Mouse (Mus musculus) adrenal gland (tissue): ENCODE results near the gene Hs3st2.
"Not testable (repeated sequence)": the region's sequence is repeated elsewhere in the genome, so short reads cannot be mapped to it uniquely, and the experiment has no call there.

Source experiments
- intact Hi-C: fragments of 180-260 bp; cut with DNase I; formaldehyde crosslinking; loops from one replicate; pipeline ENCODE4 v1.15.1; 2025
- long read RNA-seq, 2 experiments: library from polyadenylated mRNA; unstranded; transcript quantifications; one replicate each; pipeline ENCODE4 v2.0.0; 2020; ENCODE audit warnings: borderline replicate concordance in 1 of 2; ENCODE audit not compliant: insufficient replicate concordance in 1 of 2

Hs3st2 gene
- long read RNA-seq, experiment 1, partial matches to known transcripts: 0 of 3 reads
- long read RNA-seq, experiment 1, other reads (novel, unspliced or antisense): 1 of 3 reads
- long read RNA-seq, experiment 2, partial matches to known transcripts: 0 of 3 reads
- long read RNA-seq, experiment 2, other reads (novel, unspliced or antisense): 1 of 3 reads

- intact Hi-C loops: no loop called here
Measured at GRCm38 (mm10) chr7:121391225-121391983, at the start of gene Hs3st2. Gene Hs3st2, plus strand, starts transcription at chr7:121391859.

DNA sequence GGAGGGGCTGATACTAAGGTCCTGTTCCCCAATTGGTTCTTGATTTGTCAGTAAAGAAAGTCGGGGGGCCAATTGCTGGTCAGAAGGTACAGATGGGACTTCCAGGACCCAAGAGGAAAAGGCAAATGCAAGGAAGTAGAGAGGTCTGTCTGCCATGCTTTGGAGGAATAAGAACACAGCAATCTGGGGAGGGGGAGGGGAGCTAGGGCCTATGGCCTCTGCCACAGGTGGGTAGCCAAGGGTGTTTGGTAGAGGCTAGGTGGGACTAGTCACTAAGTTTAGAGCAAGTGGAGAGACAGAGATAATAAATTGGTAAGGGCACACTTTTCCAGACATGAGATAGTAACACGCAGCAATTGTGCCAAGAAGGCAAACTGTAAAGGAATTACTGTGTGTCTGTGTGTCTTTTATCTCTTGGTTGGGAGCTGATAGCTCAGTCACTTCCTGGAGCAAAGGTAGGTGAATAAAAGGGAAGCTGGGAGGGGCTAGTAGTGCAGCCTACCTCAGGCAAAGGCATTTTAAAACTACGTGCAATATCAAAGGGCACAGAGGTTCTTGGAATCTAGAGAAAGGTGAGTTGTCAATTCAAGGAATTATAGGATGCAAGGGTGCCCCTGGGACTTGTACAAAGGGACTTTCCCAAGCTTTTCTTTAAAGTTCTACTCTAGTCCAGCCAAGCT, 43.2 kb upstream of the Hs3st2 start:
- intact Hi-C loops: no loop called here

- intact Hi-C loops: no loop called here
Measured at GRCm38 (mm10) chr7:121351688-121352087, 40.0 kb upstream of the Hs3st2 start.

GRCm38 (mm10) chr7:121361448-121361847, 30.2 kb upstream of the Hs3st2 start:
- intact Hi-C loops: not testable (repeated sequence)

GRCm38 (mm10) chr7:121365584-121365983, 26.1 kb upstream of the Hs3st2 start:
- intact Hi-C loops: no loop called here

GRCm38 (mm10) chr7:121367185-121367584, 24.5 kb upstream of the Hs3st2 start:
- intact Hi-C loops: no loop called here

DNA sequence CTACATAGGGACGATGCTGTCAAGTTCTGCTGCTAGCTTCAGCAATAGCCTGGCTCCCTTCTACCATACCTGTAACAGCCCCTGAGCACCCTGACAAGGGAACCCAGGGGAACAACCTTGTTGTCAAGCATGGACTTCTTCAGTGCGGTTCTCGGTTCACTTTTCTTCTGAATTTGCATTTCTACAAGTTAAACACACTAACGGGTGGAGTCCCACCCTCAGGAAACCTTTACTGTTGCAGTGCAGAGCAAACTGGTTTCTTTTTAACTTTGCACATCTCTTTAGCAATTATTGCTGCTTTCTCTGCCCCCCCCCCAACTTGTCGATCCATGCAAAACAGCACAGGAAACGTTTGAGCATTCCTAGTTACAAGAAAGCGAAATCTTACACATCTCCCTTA, 19.7 kb upstream of the Hs3st2 start:
- intact Hi-C loops: no loop called here

DNA sequence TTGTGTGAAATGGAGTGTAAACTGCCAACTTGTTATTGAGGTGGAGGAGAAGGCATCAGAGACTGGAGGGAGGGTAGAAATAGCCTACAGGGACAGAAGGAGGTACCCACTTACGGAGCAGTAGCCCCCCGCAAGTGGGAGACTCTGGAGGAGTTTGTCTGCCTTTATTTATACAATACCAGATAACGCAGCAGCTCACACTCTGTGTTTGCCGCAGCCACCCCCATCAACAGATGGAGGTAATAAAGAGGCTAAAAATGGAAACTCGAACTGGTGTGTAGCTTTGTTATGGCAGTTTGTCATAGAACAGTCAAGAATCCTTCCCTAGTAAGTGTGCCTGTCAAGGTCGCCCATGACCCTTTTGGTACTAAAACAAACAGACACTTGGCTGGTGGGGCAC, 16.2 kb upstream of the Hs3st2 start:
- intact Hi-C loops: no loop called here

- intact Hi-C loops: no loop called here
Measured at GRCm38 (mm10) chr7:121378942-121379341, 12.7 kb upstream of the Hs3st2 start.

GRCm38 (mm10) chr7:121391984-121392739, 503 bp downstream of the Hs3st2 start:
- intact Hi-C loops: no loop called here

DNA sequence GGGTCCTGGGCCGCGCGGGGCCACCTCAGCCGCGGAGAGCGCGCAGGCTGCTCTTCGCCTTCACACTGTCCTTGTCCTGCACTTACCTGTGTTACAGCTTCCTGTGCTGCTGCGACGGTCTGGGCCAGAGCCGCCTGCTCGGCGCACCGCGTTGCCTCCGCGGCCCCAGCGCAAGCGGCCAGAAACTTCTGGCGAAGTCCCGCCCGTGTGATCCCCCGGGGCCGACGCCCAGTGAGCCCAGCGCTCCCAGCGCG, 1.0 kb downstream of the Hs3st2 start:
- intact Hi-C loops: no loop called here

DNA sequence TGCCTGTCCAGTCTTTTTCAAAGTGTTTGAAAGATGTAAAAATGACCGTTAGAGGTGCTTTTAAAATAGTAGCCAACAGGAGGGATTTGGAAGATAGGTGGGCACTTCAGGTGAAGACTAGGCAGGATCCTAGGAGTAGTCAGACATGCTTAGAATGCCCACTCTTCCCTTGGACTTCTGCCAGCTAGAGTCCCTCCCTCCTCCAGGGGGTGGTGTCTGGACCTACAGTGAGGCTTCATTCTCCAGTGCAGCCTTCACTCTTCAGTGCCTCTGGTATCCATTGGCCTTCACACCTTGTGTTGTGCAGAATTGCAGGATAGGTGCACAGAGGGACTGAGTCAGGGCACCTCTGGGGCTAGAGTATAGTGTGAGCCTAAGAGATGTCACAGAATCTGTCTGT, 2.2 kb downstream of the Hs3st2 start:
- intact Hi-C loops: no loop called here

GRCm38 (mm10) chr7:121394875-121395274, 3.2 kb downstream of the Hs3st2 start:
- intact Hi-C loops: no loop called here

- intact Hi-C loops: no loop called here
Measured at GRCm38 (mm10) chr7:121410716-121411506, 19.3 kb downstream of the Hs3st2 start.

GRCm38 (mm10) chr7:121411507-121411898, 19.8 kb downstream of the Hs3st2 start:
- intact Hi-C loops: no loop called here

DNA sequence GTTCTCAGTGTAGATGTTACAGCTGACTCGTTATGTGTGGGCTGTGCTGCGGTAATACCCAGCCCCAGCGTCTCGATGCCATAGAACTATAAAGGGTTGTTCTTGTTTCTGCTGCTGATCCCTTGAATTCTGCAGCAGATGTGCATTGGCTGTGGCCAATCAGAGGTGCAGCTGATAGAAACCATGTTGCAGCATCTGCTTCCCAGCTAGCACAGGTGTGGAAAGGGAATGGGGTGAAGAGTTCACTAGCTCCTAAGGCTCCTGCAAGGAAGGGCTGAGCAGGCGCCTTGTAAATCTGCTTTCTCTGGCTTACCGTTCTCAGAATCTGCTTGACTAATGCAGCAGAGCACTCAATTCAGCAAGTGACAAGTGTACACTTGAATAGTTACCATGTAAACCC, 45.2 kb downstream of the Hs3st2 start:
- intact Hi-C loops: no loop called here

- intact Hi-C loops: no loop called here
Measured at GRCm38 (mm10) chr7:121441186-121441585, 49.5 kb downstream of the Hs3st2 start.

- intact Hi-C loops: no loop called here
Measured at GRCm38 (mm10) chr7:121444336-121444735, 52.7 kb downstream of the Hs3st2 start.

DNA sequence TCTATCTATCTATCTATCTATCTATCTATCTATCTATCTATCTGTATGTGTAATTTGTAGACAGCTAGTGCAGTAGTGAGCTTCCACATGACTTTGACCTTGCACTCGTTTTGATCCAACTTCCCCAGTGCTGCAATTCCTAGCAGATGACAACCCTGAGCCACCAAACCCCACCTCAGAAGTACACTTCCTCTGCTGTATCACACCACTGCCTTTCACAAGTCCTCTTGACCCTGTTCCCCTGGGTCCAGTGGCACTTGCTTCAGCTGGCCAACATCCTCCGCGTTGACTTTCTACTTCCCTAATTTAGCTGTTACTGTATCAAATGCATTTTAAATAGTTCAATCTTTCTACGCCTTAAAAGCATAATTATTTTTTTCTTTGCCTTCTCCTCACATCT, 54.6 kb downstream of the Hs3st2 start:
- intact Hi-C loops: no loop called here

- intact Hi-C loops: no loop called here
Measured at GRCm38 (mm10) chr7:121450951-121451843, 59.5 kb downstream of the Hs3st2 start.
